In the genomic region with DNA sequence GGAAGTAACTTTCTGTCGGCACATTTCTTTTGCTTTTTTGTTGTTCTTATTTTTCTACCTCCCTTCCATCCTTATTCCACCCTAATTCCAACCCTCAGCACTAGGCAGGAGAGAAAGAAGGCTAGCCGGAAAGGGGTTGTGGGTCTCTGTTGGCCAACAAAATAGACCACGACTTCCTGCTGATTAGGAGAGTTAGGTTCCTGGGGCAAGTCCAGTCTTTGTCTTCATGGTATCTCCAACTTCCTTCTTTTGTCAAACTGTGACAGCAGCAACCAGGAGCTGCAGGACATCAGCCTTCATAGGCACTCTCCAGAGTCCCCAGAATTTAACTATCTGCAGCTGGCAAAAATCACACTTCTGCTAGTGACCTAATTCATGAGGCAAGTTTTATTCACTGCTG, we compare ENCODE assay signal across 20 mouse cellular contexts. TPM values are rescaled to one million over a fixed set of nuclear protein-coding genes. Genes with fewer than 3 reads are reported as not detected.
DNase-seq lines count a peak whose midpoint lies in the region; ATAC-seq and TF ChIP-seq lines count a peak whose summit lies in the region.
"Had no signal": no experiment of that assay in that cellular context is flagged by ENCODE, and none has a peak within 500 bp of the region (broad histone marks: within the 10 kb centered on the region; RNA-seq: fewer than 3 reads in every experiment).

No protein-coding gene starts in this region.

- H3K4me3 ChIP-seq in heart, embryonic 16.5 days (ENCODE audit: low read length) = no peak overlapping the region
- no peak overlapping the region for H3K4me3 ChIP-seq in heart, embryonic 10.5 days
- no peak overlapping the region for H3K4me3 ChIP-seq in MEL (ENCODE audit: control insufficient read depth in 1 of 2, insufficient read depth in 1 of 2, low read depth in 2 of 2, low read length in 2 of 2)
- H3K4me3 ChIP-seq: forebrain, embryonic 15.5 days; limb, embryonic 13.5 days; stomach, embryonic 15.5 days had no signal

- TF ChIP-seq EP300 in MEL (IDR thresholded peaks at IDR 0.05; ENCODE audit: low read depth in 1 of 2, low read length in 2 of 2) = peak; percentile 38 to 71; a peak in 3 of 4 replicates

- H3K9me3 ChIP-seq in heart, embryonic 16.5 days (replicated peaks; ENCODE audit: control insufficient read depth, low read length) = no peaks in the 10 kb centered on the region
- H3K9me3 ChIP-seq in heart, embryonic 10.5 days = no peaks in the 10 kb centered on the region
- no peaks in the 10 kb centered on the region for H3K9me3 ChIP-seq in MEL (replicated peaks; ENCODE audit: insufficient read depth, low read length)
- H3K9me3 ChIP-seq: forebrain, embryonic 15.5 days; limb, embryonic 13.5 days; stomach, embryonic 15.5 days had no signal

- TF ChIP-seq POLR2A in MEL (IDR thresholded peaks at IDR 0.05; ENCODE audit: control insufficient read depth in 1 of 2, insufficient read depth in 1 of 2, low read depth in 1 of 2, low read length in 2 of 2, poor library complexity in 1 of 2) = no peak

- peaks cover 4% of the 10 kb centered on the region; the same call in 1 of the 2 replicates for H3K36me3 ChIP-seq in heart, embryonic 16.5 days (ENCODE audit: control insufficient read depth, insufficient read depth)
- peaks cover 9% of the 10 kb centered on the region; the same call in 1 of the 2 replicates for H3K36me3 ChIP-seq in heart, embryonic 10.5 days
- peaks cover 0 to 14% of the 10 kb centered on the region in 2 experiments; a peak in 2 of 4 replicates for H3K36me3 ChIP-seq in MEL (ENCODE audit: control insufficient read depth in 1 of 2, insufficient read depth in 2 of 2, low read length in 2 of 2)

- WGBS in heart, embryonic 16.5 days = 63% methylated on average over 3 of the region's 3 CpGs
- 63% methylated on average over 3 of the region's 3 CpGs for WGBS in heart, embryonic 10.5 days

- TF ChIP-seq RAD21 in MEL (IDR thresholded peaks at IDR 0.05; ENCODE audit: low read depth, low read length) = no peak

- ATAC-seq in heart, embryonic 16.5 days (replicated peaks; ENCODE audit: extremely low read depth, insufficient read depth, low FRiP score) = peak; percentile 67; the same call in 1 of the 2 replicates
- ATAC-seq in megakaryocyte, adult 5-6 weeks (ENCODE audit: poor library complexity, severe bottlenecking) = peak; percentile 92
- ATAC-seq: forebrain, embryonic 15.5 days; inflammation-experienced regulatory T-cells, adult 6 months had no signal

- H3K4me1 ChIP-seq in heart, embryonic 16.5 days (ENCODE audit: control insufficient read depth, insufficient read depth, low read length) = no peaks in the 10 kb centered on the region
- H3K4me1 ChIP-seq in heart, embryonic 10.5 days = 0 out of 2 replicates have a peak, but pooled peaks cover 3% of the 10 kb centered on the region
- H3K4me1 ChIP-seq in MEL (ENCODE audit: control insufficient read depth in 1 of 2, insufficient read depth in 2 of 2, low read length in 2 of 2) = peaks cover 4 to 7% of the 10 kb centered on the region in 2 experiments; a peak in 3 of 4 replicates
- H3K4me1 ChIP-seq: forebrain, embryonic 15.5 days; stomach, embryonic 15.5 days had no signal

- H3K27ac ChIP-seq in heart, embryonic 16.5 days (ENCODE audit: low read length) = no peak overlapping the region
- no peak overlapping the region for H3K27ac ChIP-seq in heart, embryonic 10.5 days
- H3K27ac ChIP-seq in MEL (ENCODE audit: control insufficient read depth, low read depth, low read length) = no peak overlapping the region; the same call in 1 of the 2 replicates
- H3K27ac ChIP-seq: forebrain, embryonic 15.5 days; hindbrain, embryonic 14.5 days; kidney, postnatal 0 days; limb, embryonic 13.5 days; liver, embryonic 14.5 days; stomach, embryonic 15.5 days had no signal

- no peaks in the 10 kb centered on the region for H3K79me2 ChIP-seq in MEL (ENCODE audit: control insufficient read depth, insufficient read depth, low read length, poor library complexity)

- no peak overlapping the region for H3K4me2 ChIP-seq in heart, embryonic 16.5 days (ENCODE audit: low read depth, low read length)
- H3K4me2 ChIP-seq: forebrain, embryonic 15.5 days; hindbrain, embryonic 14.5 days; limb, embryonic 13.5 days; midbrain, embryonic 11.5 days; stomach, embryonic 15.5 days had no signal

- no peak for DNase-seq in heart, embryonic 10.5 days (ENCODE audit: low spot score)
- DNase-seq in 416B (ENCODE audit: low read depth) (peak; percentile 87), MEL (ENCODE audit: low read depth, low spot score) (peak; percentile 61)
- no peak for DNase-seq in cerebellum, adult 9-10 months
- no peak for DNase-seq in c-Kit-positive CD71-positive TER-119-positive erythroid progenitor cells, embryonic 14.5 days (ENCODE audit: low spot score)
- DNase-seq: cerebellum, adult 18-20 months; cerebellum, postnatal 25 days; kidney, adult 18-20 months; layer of hippocampus, adult 9-11 months; thymus, postnatal 25 days had no signal

- no peak overlapping the region for H3K9ac ChIP-seq in heart, embryonic 16.5 days (ENCODE audit: low read length)
- no peak overlapping the region for H3K9ac ChIP-seq in MEL (ENCODE audit: control insufficient read depth, low read depth, low read length, poor library complexity, severe bottlenecking)
- H3K9ac ChIP-seq: forebrain, embryonic 15.5 days; hindbrain, embryonic 14.5 days; limb, embryonic 13.5 days; liver, embryonic 14.5 days; stomach, embryonic 15.5 days had no signal

- no peaks in the 10 kb centered on the region for H3K27me3 ChIP-seq in heart, embryonic 16.5 days (ENCODE audit: control insufficient read depth, insufficient read depth, low read length)
- no peaks in the 10 kb centered on the region for H3K27me3 ChIP-seq in heart, embryonic 10.5 days (ENCODE audit: insufficient read depth, poor library complexity, severe bottlenecking)
- H3K27me3 ChIP-seq in MEL (ENCODE audit: control insufficient read depth in 1 of 2, insufficient read depth in 2 of 2, low read length in 2 of 2) = no peaks in the 10 kb centered on the region
- H3K27me3 ChIP-seq: forebrain, embryonic 15.5 days; limb, embryonic 13.5 days; stomach, embryonic 15.5 days had no signal

- no peak for TF ChIP-seq CTCF in MEL (IDR thresholded peaks at IDR 0.05 in 2 of 3, conservative IDR thresholded peaks at IDR 0.05 in 1 of 3; ENCODE audit: control insufficient read depth in 1 of 3, insufficient read depth in 1 of 3, low read depth in 2 of 3, low read length in 3 of 3, poor library complexity in 1 of 3, severe bottlenecking in 1 of 3)

TF ChIP-seq in MEL, 35 proteins besides CTCF, POLR2A, EP300 and RAD21:
- TF ChIP-seq TBP (IDR thresholded peaks at IDR 0.05; ENCODE audit: low read depth, low read length) (0 out of 2 replicates have a peak, but pooled peaks have one; percentile 7), GABPA (IDR thresholded peaks at IDR 0.05; ENCODE audit: low read depth, low read length) (no peak), GATA1 (IDR thresholded peaks at IDR 0.05; ENCODE audit: low read depth, low read length) (0 out of 2 replicates have a peak, but pooled peaks have one; percentile 48), TAL1 (IDR thresholded peaks at IDR 0.05; ENCODE audit: low read length) (0 out of 2 replicates have a peak, but pooled peaks have one; percentile 4)

RNA-seq across cellular contexts. Expression of a gene that starts 41.4 kb away (rescaled TPM):
- 11.4 and 12.2 TPM in 2 replicates for polyA plus RNA-seq in heart, embryonic 16.5 days (2015; fragmentation: Nextera tagmentation; extraction: Ambion mirVana)
- 16.2 and 19.7 TPM in 2 replicates for polyA plus RNA-seq in heart, embryonic 10.5 days (2016; fragmentation: Nextera tagmentation; extraction: Ambion mirVana)
- total RNA-seq in MEL (2012; rRNA removed) = 7.6 and 10.8 TPM in 2 replicates
- polyA plus RNA-seq in MEL (2012; ENCODE audit: insufficient read depth in 1 of 2, insufficient read length in 2 of 2, low read depth in 1 of 2, low replicate concordance in 2 of 2, missing spikeins in 1 of 2) = 10 to 100 TPM in 1 of 2 experiments, not detected in 1; 10.1 TPM
- 14.3 and 16.2 TPM in 2 replicates for total RNA-seq in megakaryocyte, adult 5-6 weeks (2015)
- 21.2 and 22.4 TPM in 2 replicates for total RNA-seq in megakaryocyte, adult 5-6 weeks (2017)

Comparison
In these comparisons a context has a peak if more than half of its experiments do, and no peak if none do; other contexts are left out.
1. DNase-seq: peak in 416B (single experiment) and MEL (single experiment); none in heart, embryonic 10.5 days (single experiment), cerebellum, adult 9-10 months (single experiment) and c-Kit-positive CD71-positive TER-119-positive erythroid progenitor cells, embryonic 14.5 days (single experiment).